Mouse (Mus musculus) megakaryocyte, embryonic 14.5 days (primary cell): ENCODE data around the gene Smurf1.

Source experiments
- FLI1 ChIP-seq: IDR thresholded peaks from 2 replicates; pipeline ENCODE4 v1.6.1; 2012; ENCODE audit warnings: low read length, inconsistent platforms, mixed read lengths
- GATA1 ChIP-seq: IDR thresholded peaks from 3 replicates; pipeline ENCODE4 v1.6.1; 2012; ENCODE audit warnings: mixed read lengths, low read length, inconsistent platforms, borderline replicate concordance

GRCm38 (mm10) chr5:144881670-144882399 lies 83.8 kb downstream of the Smurf1 start:
- TF ChIP-seq FLI1 (no peak), GATA1 (no peak)
